Mouse (Mus musculus) MEL-GATA-1-ER (cell line): Measurements from ENCODE around the gene Disp3.

ENCODE experiments used
- DNase-seq: peaks from one replicate; pipeline ENCODE4 v3.0.0-alpha.2; 2012; ENCODE audit warnings: low read depth; ENCODE audit errors: extremely low read depth

Gene Disp3

GRCm38 (mm10) chr4:148220656-148221055 is 67.1 kb downstream of the Disp3 start:
- peak; percentile 51 for DNase-seq

- no peak for DNase-seq
Observed at GRCm38 (mm10) chr4:148218238-148218637, 69.5 kb downstream of the Disp3 start.

GRCm38 (mm10) chr4:148215264-148215900 is 72.4 kb downstream of the Disp3 start:
- DNase-seq: no peak

GRCm38 (mm10) chr4:148214460-148215136 is 73.2 kb downstream of the Disp3 start:
- DNase-seq: no peak

GRCm38 (mm10) chr4:148204873-148205232 is 82.9 kb downstream of the Disp3 start:
- DNase-seq: no peak

- peak; percentile 93 for DNase-seq
Observed at GRCm38 (mm10) chr4:148204061-148204872, 83.5 kb downstream of the Disp3 start.

- DNase-seq: no peak
Observed at GRCm38 (mm10) chr4:148203557-148203956, 84.2 kb downstream of the Disp3 start.

GRCm38 (mm10) chr4:148198721-148199120 is 89.0 kb downstream of the Disp3 start:
- DNase-seq: no peak

- DNase-seq: no peak
Observed at GRCm38 (mm10) chr4:148194400-148194799, 93.4 kb downstream of the Disp3 start.

GRCm38 (mm10) chr4:148192707-148193245 is 95.0 kb downstream of the Disp3 start:
- no peak for DNase-seq
